Mouse (Mus musculus): ENCODE measurements around the gene Cldn15.

- TF ChIP-seq CTCF (IDR thresholded peaks at IDR 0.05; ENCODE audit: low read depth) (no peak), EP300 (IDR thresholded peaks at IDR 0.05; ENCODE audit: low read depth) (no peak)
Observed at GRCm38 (mm10) chr5:136961983-136962461, 4.4 kb upstream of the Cldn15 start.
